Mouse (Mus musculus) left cerebral cortex, postnatal 25 days (tissue): ENCODE data around the gene Jaml. TPM values are rescaled to one million over a fixed set of nuclear protein-coding genes. Genes with fewer than 3 reads are reported as not detected.
"Not testable (repeated sequence)": the region's sequence is repeated elsewhere in the genome, so short reads cannot be mapped to it uniquely, and the experiment has no call there.

Source experiments
- DNase-seq, 2 experiments: peaks; one replicate each; pipeline ENCODE4 v3.0.0; 2022; ENCODE audit warnings: low spot score in 2 of 2, mixed read lengths in 1 of 2
- intact Hi-C: fragments of 180-260 bp; cut with DNase I; formaldehyde crosslinking; loops from one replicate; pipeline ENCODE4 v1.15.1; 2025
- total RNA-seq, 2 experiments: library from RNA; stranded (reverse); gene quantifications; 2 replicates each; pipeline ENCODE4 v1.2.3; 2021

Jaml gene
- total RNA-seq: under 1 TPM; 0.87 to 0.89 TPM

DNA sequence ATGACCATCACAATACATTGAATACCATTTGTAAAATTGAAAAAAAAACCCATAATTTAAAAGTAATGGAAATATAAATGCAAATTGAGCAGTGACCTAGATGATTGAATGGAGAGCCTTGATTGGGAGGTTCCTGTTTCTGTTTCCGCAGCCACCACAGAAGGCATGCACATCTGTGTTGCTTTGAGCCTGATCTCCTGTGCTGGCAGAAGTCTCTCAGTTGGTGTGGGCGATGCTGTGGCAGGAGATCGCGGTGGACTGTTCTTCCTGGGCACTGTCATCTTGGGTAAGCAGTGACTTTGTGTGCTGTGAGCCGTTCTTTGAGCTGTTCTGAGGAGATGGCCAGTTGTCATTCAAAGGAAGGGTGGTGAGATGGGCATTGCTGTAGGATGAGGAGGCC, at the start of gene Jaml:
TSS of gene Jaml (plus strand) at position 173 of the 400 bp plus-strand sequence.
- intact Hi-C loops: no loop called here
- DNase-seq: no peak

DNA sequence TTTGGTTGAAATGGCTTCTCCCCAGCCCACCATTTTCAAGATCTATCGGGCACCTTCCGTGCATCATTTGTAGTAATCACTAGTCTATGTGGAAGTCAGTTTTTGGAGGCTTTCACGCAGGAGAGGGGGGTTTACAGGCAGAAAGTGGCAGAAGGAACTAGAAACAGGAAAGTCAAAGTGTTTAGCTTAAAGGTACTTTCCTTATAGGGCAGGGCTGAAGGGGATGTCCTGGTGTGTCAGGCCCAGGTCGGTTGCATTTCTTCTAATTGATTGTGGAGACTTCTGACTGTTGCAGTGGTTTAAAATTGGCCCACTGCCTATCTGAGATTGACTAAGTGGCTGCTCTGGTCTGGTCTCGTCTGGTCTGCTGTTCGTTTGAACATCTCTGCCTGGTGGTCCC, 48.6 kb upstream of the Jaml start:
- intact Hi-C loops: no loop called here
- DNase-seq: no peak

DNA sequence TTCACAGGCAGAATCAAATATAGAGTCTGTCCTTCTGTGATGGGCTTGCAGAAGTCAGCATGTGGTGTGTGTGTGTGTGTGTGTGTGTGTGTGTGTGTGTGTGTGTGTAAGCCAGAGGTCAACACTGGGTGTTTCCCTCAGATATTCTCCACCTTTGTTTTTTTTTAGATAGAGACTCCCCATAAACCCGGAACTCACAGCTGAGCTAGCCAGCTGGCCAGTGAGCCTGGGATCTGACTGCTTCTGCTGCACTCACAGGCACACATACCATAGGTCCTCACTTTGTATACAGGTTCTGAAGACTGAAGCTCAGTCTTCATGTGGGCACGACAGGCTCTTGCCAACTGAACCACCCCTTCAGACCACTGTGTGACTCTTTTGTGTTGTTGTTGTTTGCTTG, 46.7 kb upstream of the Jaml start:
- peak in 1 of 2 experiments; percentile 31 for DNase-seq

DNA sequence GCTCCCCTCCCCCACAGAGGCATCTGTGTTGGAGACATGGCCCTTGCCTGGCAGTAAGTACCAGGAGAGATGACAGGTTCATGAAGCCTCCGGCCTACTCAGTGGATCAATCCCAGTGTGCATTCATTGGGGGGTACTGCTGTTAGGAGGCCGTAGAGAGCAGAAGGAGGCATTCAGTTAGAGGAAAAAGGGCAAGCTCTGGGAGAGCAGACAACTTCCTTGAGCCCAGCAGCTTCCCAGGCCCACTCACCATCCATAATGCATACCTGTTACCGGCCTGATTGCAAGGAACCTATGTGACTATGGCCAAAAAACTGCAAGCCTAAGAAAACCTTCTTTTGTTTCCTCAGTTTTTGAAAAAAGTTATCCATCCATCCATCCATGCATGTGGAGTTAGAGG, 44.5 kb upstream of the Jaml start:
- no peak for DNase-seq
- intact Hi-C loops: no loop called here

More for the DNA sequence above, 46.7 kb upstream of the Jaml start:
- intact Hi-C loops: no loop called here

DNA sequence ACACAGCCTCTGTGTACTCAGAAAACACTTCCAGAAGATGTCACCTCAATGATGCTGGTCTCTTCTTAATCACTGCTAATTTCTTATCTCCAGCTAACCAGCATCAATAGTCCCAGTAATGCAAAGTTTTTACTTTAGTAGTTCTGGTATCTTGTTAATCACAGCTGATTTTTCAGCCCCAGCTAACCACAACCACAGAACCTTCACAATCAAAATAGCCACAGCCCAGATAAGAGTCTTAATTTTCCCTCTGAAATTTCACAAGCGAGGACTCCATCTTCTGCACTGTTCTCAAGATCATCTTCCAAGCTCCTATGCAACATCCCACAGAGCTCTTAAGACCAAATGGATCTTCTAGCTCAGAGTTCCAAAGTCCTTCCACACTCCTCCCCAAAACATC, 41.2 kb upstream of the Jaml start:
- intact Hi-C loops, DNase-seq: not testable (repeated sequence)

DNA sequence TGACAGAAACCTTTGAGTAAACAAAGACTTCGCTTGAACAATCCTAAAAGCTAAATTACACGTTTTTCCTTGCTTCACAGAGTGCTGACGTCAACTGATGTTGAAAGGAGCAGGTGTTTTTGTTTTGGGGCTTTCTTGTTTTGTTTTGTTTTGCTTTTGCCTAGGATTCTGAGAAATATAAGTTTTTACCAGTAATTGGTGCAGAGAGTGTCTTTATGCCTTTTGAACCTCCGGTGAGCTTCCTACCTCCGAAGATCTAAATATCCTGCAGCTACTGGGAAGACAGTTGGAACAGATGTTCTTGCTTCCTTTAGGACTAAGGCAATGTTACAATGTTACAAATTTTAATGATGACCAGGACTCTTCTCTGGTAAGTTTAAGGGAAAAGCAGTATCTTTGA, 39.5 kb upstream of the Jaml start, which contains the start of gene Mpzl2:
TSS of gene Mpzl2 (plus strand) at position 301 of the 400 bp plus-strand sequence.
- no peak for DNase-seq
- intact Hi-C loops: no loop called here

DNA sequence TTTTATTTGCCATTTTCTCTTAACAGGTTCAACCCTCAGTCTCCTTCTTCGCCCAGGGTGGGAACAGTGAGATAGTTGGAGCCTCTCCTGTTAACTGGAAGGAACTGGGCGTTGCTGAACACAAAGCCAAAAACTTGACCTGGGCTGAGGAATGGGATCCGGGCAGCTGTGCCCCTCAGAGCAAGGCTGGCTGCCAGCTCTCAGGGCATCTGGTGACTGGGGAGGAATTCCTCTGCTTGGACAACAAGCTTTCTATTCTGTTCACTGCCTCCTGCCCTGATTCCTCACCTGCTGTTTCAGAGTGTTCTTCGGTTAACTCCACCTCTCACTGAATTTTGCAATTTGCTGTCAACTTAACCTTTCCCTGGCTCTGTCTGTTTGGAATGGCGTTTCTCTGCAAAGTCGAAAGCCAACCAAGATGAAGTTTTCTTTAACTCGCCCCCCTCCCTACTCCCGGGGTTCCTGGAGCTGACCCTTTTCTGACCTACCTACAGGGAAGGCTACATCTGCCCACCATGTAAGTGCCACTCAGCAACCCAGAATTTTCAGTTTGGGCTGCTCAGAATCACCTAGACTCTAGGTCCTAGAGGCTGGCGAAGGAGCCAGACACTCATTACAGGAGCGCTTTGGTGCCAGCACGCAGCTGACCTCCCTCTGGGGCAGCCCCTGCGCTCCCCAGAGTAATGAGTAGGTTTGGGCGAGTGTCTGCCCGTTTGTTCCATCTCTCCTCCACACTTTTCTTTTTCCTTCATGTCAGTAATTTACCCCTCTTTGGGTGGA, 38.7 kb upstream of the Jaml start:
- DNase-seq: no peak
- intact Hi-C loops: no loop called here

DNA sequence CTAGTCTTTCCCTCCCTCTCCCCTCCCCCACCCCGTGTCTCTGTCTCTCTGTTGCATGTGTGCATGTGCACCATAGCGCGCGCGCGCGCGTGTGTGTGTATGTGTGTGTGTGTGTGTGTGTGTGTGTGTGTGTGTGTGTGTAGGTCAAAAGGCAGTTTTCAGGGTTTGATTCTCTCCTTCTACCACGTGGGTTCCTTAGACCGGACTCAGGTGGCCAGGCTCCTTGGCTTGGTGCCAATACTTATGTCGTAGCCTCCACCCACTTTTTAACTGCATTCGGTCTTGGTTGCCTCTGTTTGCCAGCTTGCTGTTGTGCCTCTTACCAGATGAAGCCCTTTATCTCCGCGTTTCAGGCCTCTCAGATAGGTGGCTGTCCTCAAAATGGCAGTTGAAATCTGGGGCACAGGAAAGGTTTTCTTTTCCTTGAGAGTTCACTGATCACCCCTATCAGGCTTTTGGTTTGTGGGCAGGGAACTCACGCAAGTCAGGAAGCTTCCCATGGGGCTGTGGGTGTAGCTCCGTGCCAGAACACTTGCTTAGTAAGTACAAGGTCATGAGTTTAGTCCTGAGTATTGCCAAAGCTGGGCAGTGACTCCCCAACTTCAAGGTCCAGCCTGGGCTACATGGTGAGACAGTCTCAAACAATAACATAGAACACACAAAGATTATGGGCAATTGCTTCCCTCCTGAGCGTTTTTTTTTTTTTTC, 37.7 kb upstream of the Jaml start:
- intact Hi-C loops: no loop called here
- no peak for DNase-seq

DNA sequence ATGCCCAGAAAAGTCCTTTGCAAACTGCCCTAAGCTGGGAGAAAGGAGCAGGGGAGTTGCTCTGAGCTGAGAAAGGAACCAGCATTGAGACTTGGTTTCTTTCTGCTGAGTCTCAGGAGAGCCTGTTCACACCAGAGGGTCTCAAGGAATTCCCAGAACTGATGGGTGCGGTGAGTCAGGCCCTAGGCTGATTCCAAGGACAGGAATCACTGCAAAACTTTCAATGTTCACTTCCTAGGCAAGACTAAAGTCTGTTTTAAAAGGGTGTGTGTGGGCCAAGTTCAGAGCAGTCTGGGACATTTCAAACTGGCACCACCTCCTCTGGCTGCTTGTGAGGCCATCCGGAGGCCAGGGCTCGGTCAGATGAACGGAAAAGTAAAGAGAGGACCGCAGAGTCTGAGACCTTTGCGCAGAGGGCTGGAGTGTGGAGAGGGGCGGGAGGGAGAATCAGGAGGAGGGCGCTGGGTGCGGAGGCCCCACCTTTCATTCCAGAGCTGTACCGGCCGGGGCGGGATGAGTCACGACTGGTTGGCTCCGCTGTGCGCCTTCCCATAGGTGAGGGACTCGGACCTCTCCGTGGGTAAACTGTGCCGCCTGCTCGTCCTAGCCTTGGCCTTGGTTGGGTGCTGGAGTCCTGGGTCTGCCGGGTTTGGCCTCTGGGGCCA, 36.8 kb upstream of the Jaml start:
- DNase-seq: no peak
- intact Hi-C loops: no loop called here

GRCm38 (mm10) chr9:45042947-45043346, 36.0 kb upstream of the Jaml start:
- intact Hi-C loops: no loop called here
- DNase-seq: no peak

GRCm38 (mm10) chr9:45046973-45047372, 32.0 kb upstream of the Jaml start:
- intact Hi-C loops: loop anchor here (5.0 kb wide), 1 partner anchor 100 kb away; no protein-coding TSS in a partner anchor
- no peak for DNase-seq

DNA sequence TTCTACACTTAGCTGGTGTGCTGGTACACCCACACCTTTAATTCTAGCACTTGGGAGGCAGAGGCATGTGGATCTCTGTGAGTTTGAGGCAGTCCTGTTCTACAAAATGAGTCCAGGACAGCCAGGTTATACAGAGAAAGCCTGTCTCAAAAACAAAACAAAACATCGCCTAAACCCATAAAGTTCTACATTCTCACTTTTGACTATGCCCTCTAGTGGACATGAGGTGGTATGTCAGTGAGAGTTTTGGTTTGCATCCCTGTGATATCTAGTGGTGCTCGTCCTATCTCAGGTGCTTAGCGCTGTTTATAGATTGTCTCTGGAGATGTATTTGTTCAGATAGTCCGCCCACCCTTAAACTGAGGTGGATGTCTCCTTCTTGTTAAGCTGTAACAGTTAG, 30.5 kb upstream of the Jaml start:
- intact Hi-C loops: loop anchor here (5.0 kb wide), 1 partner anchor 99 kb away; no protein-coding TSS in a partner anchor
- peak; percentile 14 to 39 for DNase-seq

- intact Hi-C loops: loop anchor here (5.0 kb wide), 1 partner anchor 98 kb away; no protein-coding TSS in a partner anchor
- DNase-seq: no peak
Observed at GRCm38 (mm10) chr9:45049731-45050130, 29.3 kb upstream of the Jaml start.

DNA sequence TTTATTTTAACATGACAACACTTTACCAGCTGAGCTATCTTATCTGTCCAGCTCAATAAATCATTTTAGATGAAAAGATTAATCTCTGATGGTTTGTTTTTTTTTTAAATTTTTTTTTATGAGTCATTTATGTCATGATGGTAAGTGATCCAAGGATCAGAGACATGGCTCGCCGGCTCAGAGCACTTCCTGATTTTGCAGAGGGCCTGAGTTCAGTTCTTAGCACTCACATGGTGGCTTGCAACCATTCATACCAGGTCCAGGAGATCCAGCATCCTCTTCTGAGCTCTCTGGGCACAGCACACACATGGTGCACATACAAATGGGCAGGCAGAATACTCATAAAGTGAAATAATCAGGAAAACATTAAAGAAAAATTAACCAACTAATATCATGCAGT, 28.7 kb upstream of the Jaml start:
- intact Hi-C loops: no loop called here
- DNase-seq: no peak

DNA sequence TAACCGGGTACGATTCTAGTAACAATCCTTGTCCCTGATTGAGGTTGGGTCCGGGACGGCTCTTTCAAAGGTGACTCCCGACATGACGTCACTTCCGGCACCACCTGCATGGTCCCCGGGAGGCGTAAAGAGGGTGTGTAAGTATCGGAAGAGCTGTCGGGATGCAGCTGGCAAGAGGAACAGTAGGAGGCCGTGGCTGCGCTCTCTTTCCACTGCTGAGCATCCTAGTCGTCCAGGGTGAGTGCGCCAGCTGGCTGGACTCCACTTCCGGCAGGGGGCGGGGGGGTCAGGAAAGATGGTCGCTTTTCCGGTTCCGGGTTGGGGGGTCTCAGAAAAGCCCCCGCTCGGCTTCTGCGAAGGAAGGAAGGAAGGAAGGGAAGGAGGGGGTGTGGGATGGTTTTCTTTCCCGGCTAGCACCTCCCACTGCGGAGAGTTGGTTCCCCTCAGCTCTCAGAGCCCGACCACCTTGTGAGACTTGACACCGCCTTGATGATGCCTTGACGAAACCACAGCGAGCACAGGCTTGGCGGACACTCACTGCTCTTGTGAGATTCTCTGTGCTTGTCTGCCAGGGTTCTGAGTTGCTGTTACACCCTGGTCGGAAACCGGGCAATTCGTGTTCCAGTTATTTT, 23.8 kb upstream of the Jaml start, which contains the start of gene Mpzl3:
TSS of gene Mpzl3 (plus strand) at position 105 of the 632 bp plus-strand sequence.
- DNase-seq: peak; percentile 87 to 91
- intact Hi-C loops: loop anchor here (2.0 kb wide), 2 partner anchors 66 to 90 kb away; partner anchors contain the start of gene Ube4a

GRCm38 (mm10) chr9:45058304-45058940, 20.6 kb upstream of the Jaml start:
- DNase-seq: no peak
- intact Hi-C loops: no loop called here

DNA sequence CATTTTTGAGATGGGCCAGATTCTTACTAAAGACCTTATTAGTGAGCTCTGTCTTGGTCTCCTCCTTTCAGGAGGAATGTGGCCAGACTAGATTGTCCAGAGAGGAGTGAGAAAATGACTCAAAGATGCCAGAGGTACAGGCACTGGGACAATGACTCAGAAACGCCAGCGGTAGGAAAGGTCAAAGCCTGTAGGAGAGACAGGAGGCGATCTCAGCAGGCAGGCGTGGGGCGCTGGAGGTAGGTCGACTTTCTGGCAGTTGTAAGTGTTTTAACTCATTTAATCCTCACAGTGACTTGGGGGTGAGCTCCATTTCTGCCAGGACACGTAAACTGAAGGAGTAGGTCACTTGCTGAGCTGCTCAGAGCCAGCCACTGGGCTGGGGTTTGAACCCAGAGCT, 18.8 kb upstream of the Jaml start:
- intact Hi-C loops: no loop called here

GRCm38 (mm10) chr9:45062677-45063076, 16.3 kb upstream of the Jaml start:
- intact Hi-C loops: no loop called here

More for the DNA sequence above, 18.8 kb upstream of the Jaml start:
- no peak for DNase-seq

GRCm38 (mm10) chr9:45064421-45064820, 14.6 kb upstream of the Jaml start:
- no peak for DNase-seq
- intact Hi-C loops: no loop called here

More at GRCm38 (mm10) chr9:45062677-45063076, 16.3 kb upstream of the Jaml start:
- DNase-seq: peak in 1 of 2 experiments; percentile 15
